Mouse (Mus musculus): ENCODE measurements at regions not wholly inside any gene's neighbourhood (a gene's known extent, or its start where the extent isn't known, plus 50 kb on each side); places are given as distances from the start of the nearest gene placed in this dataset.
"Not testable (repeated sequence)": the region's sequence is repeated elsewhere in the genome, so short reads cannot be mapped to it uniquely, and the experiment has no call there.

DNA sequence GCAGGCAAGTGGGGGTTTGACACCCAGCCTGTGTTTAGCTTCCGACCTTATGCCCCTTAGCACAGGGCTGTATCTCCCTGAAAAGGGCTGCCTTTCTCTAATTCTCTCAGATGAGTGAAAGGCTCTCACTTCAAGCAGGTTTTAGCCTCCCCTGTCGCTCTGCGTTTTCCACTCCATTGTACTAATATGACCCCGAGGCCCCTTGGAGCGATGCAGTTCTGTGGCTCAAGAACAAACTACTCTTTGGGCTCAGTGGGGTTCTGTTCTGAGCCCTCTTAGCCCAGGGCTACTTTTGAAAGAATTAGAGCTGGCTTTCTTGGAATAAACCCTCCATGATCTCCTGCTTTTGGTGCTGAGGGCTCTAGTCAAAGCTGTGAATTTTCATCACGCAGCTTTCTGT lies 53.4 kb upstream of the Castor2 start:
- DNase-seq, result no peak

DNA sequence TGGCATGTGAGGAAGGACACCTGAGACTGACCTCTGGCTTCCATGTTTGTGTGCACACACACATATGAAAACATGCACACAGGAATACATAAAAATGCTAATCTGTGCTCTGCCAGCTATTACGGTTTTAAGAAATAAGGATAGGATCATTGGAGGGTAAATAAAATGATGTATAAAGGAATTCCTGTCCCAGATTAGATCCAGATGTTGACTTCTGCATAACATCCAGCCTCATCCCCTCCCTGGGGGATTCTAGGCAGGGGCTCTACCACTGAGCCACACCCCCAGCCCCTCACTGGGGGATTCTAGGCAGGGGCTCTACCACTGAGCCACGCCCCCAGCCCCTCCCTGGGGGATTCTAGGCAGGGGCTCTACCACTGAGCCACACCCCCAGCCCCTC lies 56.6 kb upstream of the Castor2 start:
- not testable (repeated sequence) for DNase-seq

DNA sequence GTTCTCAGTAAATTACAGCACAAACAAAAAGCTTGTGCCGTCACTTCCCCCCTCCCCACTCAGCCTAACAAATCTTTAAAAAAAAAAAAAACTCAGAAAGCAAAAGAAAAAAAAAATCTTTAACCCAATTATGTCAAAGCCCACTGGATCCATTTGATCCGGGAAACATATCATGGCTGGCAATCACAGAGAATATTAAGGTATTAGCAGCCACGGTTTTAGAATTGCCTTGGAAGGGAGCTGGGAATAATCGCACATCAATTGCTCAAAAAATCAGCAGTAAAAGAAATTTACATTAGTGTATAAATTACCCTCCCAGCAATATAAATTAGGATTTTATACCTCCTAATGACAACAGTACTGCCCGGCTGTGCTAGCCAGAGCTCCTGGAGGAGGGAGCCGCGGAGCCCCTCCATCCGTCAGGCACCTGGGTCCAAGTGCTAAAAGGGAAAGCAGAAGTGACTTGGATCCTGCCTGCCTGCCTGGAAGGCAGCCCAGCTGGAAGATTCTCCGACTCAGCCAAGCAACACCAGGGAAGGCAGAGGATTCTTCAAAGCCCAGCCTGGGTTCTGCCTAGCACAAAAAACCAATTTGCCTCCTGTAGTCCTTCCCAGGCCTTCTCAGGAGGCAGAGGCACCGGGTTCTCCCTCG lies 72.1 kb upstream of the Castor2 start:
- peak; percentile 13 for DNase-seq

DNA sequence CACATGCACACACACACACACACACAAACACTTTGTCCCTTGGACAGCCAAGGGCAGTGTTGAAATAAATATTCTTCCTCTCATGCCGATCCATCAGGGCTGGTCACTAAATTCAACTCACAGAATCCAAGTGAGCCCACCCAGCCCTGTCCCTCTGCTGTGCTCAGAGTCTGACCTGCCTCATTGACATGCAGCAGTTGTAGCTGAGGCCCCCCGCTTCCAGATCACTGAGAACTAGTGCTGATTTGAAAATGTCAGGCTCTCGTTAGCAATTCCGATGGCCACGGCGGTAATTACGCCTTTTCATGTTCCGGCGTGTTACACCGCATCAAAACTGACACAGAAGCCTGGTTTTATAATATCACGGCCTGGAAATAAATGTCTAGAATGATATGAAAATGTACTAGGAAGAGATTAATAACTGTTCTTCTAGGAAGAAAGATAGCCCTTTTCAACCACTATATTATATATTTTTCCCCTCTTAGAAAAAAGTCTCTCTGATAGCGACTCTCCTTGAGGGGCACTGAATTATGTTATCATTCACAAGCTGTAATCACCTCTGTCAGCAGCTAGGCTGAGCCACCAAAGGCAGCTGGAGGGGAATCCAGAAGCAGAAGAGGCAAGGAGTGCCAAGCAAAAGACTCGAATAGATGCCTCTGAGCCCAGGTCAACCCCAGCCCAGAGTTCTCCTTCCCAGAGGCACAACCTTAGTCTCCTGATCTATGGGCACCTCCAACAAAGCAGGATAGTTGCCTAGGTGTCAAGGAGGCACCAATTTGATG lies 79.7 kb upstream of the Castor2 start:
- no peak for DNase-seq

DNA sequence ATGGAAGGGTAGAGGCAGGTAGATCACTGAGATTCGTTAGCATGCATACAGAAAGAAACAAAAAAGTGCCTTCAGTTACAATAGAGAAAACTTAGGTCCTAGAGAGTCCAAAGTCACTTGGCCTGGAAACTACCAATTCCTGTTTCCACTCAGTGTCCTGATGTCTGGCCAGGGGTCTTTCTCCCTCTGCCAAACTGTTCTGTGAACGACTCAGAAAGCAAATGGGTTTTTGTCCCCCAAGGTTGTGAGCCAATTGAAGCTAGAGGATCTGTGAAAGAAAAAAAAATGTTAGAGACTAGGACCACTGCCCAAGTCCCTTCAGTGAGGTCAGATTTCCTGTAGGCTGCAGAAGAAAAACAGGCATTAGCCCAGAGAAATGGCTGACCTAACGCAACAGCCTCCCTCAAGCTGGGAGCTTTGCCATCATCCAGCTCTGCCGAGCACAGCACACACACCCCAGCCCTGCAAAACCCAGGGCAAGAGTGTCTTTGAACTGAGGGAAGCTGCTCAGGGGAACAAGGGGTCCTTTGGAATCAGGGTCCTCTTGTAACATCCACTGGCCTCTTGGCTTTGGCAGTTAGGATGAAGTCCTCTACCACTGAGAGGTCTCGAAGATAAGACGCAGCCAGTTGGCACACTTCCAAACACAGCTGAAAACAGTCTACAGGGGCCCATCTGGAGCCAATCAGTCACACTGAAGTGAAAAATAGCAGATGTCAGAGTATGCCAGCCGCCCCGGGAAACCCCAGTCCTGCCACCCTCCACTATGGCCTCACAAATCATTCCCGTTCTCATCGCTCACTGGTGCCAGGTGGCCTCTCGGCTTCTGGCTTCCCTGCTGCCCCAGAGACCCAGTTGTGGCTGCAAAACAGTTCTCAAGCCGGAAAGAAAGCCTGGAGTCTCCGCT lies 85.0 kb upstream of the Castor2 start:
- DNase-seq, result peak; percentile 79

DNA sequence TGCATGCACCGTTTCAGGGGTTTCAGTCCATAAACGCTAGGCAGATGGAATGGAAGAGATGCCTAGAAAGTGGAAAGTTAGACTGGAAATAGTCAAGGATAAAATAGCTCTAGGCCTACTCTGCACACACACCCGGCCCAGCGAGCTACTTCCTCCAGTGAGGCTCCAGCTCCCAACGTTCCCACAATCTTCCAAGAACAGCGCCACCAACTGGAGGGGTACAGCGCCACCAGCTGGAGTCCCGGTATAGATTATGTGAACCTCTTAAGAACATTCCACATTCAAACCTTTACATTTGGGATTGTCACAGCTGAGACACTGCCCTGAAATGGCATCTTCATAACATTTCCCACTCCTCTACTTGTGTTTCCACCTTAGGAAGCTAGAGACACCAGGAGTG lies 86.3 kb upstream of the Castor2 start:
- no peak for DNase-seq

DNA sequence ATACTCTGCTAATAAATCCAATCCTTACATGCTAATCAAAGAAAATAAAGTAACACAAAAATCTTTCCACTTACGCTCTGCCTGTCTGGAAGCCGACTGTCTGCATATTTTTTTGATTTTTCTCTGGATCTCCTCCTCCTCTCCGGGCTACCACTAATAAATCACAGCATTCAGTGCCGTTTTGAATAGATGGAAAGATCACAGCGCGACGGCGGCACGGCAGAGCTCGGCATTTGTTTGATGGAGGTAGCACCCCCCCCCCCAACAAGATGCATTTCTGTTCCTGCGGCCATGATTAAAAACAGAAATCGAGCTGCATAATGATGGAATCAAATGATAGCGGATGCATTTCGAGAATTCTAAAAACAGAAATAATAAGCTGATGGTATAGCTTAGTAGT lies 89.7 kb upstream of the Castor2 start:
- no peak for DNase-seq

DNA sequence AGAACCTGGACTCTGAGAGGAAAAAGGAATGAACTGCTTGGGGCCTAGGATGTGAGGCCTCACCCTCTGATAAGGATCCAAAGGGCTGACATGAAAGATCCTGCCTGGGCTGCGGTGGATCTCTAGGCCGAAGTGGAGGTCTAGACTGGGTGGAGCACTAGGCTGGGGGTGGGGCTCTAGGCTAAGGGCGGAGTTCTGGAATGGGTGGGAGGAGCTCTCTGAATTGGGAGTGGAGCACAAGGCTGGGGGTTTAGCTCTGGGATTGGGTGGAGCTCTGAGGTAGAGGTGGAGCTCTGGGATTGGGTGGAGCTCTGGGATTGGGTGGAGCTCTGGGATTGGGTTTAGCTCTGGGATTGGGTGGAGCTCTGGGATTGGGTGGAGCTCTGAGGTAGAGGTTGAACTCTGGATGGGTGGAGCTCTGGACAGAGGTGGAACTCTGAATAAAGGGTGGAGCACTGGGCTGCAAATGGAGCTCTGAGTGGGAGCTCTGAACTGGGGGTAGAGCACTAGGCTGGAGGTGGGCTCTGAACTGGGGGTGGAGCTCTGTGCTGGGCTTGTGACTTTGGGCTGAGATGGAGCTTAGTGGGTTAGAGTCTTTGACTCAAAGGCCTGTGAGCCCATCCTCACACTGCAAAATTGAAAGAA lies 92.3 kb upstream of the Castor2 start:
- peak; percentile 3 for DNase-seq

DNA sequence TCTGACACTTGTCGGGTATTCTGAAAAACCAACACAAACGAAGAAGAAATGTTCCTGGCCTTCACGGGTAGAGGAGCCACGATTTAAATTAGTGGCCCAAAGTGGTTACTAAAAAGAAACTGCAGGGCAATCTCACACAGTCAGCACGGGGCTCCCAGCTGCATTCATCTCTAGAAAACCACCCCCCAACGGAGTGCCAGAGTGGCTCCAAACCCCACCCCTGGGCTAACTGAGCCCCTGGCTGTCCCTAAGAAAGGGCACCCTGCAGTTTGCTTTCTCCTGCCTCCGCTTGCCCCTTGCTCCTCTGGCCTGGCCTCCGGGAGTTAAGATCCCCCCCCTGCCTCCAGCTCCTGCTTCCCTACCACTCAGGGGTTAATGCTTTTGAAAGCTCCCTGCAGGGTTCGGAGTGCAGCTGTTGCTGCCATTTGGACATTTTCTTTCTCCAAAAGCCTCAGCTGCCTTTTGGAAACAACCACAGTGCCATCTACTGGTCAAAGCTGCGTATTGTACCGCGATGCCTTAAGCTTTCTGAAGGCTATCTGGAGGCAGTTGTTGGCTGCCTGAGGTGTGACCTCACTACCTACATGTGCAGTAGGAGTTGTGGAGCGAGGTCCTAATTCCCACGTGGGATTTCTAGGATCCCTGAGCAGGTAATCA lies 92.9 kb upstream of the Castor2 start:
- DNase-seq, result peak; percentile 89

DNA sequence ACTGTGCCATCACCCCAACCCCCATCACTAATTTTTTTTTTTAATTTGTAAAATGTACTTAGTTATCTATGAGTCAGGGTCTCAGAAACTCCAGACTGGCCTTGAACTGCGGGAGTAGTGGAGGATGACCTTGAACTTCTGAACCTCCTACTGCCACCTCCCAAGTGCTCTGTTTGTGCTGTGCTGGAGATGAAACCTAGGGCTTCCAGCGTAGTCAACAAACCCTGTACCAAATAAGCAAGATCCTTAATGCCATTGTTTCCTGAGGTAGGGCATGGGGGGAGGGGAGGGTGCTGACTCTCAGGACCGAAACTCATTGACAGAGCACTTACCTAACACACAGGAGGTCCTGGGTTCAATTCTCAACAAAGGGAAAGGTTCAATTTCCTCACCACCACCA lies 93.5 kb upstream of the Castor2 start:
- no peak for DNase-seq

DNA sequence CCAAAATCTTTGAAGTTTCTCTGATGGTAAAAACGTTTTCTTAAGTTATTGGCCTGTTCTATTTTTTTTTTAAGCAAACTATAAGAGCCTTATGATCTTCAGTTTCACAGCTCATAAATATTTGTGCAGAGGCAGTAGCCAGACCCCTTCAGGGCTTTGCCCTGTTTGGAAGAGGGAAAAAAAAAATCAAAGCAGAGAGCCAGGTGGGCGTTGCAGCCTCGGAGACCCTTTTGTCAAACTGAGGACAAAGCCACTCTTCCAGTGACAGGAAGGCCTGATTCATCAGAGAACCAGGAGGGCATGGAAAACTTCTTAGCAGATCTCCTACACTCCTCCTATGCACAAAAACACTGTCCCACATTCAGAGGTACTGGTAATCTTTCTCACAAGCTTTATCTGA lies 99.4 kb upstream of the Castor2 start:
- DNase-seq, result no peak

DNA sequence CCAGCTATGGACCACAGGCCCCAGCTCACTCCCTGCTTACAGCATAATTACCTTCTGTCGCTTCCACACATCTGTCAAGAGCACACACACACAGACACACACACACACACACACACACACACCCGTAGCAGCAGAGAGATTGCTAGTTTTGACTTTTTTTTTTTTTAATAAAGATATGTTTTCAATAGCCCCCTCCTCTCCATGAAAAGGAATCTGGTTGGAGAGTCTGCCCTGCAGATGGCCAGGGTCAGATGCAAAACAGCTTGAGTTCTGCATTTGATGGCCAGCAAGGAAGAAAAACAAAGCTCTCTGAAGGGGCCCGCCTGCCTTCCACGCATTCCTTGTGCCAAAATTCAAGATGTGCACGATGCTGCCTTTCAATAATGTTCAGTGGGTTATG lies 99.8 kb upstream of the Castor2 start:
- DNase-seq, result no peak

DNA sequence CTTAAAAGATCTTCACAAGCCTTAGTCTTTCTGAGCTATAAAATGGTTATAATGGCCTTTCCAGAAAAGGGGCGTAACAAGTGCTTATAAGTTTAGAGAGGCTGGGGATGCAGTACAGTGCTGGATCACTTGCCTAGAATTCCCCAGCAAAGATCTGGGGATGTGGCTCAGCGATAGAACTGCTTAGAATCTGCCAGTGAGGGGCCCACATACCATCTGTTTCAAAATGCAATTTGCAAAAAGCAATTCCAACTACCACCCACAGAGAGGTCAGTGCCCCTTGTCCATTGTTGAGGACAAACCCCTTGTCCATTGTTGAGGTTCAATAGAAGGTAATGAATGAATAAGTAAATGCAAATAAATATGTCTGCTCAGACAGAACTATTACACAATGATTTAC lies 107.5 kb upstream of the Castor2 start:
- DNase-seq, result no peak

DNA sequence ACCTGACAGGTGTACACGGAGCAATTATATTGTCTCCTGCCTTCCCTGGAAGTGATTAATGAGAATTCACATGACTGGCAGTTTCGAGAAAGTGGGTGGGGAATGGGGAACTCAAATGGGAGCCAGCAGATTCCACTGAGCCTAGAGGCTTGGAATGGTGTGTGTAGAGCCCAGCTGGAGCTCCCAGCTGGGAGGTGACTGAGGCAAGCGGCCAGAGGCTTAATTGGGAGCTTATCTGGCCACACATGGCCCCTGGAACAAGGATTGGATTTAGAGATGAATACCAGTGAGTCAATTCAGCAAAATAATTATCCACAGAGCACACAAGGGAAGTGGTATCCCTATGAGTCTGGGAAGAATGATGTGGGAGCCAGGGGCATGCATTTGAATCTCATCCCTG lies 108.0 kb upstream of the Castor2 start:
- peak; percentile 10 for DNase-seq

DNA sequence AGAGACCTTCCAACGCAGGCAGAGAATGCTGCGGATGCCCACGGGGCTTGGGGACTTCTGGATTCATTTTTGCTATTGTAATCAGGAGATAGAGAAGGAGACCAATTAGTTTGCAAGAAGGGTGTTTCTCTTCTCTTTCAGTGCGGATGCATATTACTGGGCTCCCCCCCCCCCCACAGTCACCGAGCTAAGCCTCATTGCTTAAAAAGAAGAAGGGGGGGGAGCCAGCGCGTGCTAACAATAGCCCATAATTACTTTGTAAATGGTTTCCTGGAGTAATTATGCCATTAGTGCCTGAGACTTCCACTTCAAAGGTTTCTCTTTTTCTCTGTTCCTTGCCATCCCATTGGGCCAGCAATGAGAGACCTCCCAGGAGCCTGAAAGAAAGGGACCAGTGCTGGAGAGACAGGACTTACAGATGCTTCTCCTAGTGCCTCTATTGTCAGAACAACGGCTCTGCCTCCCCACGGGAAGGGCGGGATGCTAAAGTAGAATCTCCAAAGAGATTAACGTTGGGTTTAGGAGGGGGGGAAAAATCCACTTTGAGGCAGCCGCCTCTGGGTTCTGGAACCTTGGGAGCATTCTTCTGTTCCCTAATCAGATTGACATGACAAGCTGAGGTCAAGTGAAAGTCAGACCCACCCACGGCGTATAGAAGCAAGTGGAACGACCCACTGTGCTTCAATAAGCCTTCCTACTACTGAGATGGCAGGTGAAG lies 116.1 kb upstream of the Castor2 start:
- DNase-seq, result no peak

DNA sequence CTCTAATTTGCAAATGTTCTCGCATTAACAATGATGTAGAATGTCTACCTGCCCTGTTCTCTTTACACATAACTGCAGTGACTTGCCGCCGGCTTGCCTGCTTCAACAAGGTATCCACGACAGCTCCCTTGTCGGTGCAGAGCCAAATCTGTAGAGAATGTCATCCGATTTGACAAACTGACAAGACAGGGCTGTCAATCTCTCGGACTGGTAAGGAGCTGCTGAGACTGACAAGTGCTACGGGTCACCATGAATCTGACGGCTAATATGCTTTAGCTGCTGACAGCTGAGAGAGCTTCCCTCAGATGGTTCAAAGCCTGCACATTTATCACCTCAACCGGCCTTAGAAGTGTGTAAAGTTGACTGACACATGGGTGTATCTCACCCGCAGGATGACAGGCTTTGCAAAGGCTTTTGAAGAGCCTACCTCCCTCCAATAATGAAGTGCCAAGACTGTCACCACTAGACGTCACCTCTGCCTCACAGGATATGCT lies 129.0 kb upstream of the Castor2 start:
- no peak for DNase-seq

DNA sequence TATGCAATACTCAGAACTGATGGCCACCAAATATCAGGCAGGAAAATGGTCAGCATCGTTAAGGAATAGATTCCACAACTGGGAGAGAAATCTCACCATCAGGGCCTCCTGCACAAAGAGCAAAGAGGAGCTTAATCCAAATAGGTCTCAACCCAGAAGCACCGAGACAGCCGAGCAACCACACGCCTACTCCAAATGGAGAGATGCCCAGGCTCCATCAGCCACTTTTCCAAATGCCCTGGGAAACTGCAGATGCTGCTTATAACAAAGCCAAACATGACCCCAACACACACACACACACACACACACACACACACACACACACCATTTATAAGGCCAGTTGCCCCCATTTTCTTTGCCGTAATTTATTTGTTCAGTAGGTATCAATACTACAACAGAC lies 136.2 kb upstream of the Castor2 start:
- DNase-seq, result no peak

DNA sequence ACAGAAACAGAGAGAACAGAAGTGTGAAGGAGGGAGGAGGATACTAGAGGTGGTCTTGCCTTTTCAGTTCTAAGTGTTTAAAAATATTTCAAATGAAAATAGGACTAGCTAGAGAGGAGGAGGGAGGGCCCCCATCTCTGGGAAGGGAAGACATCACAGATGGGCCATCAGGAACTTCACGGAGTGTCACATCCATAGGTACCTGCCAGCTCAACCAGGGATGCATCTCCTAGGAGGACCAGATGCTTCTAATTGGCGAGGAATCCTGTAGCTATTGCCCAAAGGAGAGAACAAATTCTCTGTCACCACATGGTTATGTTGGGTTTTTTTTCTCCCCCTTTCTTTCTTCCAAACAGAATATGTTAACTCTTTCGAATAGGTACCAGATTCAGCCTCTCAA lies 158.7 kb upstream of the Castor2 start:
- DNase-seq, result no peak

DNA sequence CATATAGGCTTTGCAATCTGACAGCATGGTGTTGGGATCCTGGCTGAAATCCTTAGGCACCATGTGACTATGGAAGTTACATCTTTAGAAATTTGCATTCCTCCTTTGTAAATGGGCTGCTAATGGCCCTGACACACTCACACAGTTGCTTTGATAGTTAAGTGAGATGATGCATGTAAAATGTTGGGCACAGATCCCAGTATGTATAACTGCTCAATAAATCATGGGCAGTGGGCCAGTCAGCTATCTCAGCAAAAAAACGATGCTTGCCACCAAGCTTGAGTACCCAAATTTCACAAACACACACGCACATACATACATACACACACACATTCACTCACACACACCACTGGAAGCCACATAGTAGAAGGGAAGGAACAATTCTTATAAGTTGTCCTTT lies 159.5 kb upstream of the Castor2 start:
- DNase-seq, result no peak

DNA sequence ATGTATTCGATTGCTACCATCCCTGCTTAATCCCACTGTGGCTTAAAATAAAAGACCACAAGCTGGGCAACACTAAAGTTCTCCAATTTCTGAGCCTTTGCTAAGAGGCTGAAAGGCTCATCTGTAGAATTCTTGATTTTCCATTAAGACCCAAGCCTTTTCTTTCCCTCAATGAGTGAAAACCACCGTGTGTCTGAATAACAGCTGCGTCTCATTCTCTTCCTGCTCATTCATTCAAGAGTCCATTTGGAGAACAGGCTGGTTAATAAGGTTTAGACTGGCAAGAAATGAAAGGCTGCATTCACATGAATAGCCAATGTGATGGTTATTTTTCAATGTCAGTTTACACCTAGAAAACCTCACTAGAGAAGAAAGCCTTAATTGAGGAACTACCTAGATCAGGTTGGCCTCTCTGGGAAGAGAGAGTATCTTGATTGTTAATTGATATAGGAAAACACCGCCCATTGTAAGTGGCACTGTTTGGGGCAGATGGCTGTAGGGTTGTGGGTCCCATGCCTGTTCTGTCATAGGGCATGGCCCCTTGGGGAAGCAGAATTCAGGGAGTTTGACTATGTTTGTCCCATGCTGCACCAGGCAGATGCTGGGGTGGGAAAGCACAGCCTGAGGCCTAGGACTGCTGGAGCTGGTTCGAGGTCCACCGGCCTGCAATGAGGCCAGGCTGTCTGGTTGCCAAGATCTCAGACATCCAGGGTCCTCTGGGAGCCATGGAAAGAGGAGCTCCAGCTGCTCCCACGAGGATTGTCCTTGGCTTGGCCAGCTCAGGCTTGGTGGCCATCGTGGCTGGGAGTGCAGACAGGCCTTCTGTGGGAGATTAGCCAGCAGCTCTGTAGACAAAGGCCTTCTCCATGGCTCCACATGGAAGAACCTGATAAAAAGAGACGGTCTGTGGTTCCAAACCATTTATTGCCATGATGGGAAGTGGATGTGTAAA lies 161.3 kb upstream of the Castor2 start:
- peak; percentile 3 for DNase-seq
